ENCODE assay signal across 33 mouse cellular contexts in the genomic region with DNA sequence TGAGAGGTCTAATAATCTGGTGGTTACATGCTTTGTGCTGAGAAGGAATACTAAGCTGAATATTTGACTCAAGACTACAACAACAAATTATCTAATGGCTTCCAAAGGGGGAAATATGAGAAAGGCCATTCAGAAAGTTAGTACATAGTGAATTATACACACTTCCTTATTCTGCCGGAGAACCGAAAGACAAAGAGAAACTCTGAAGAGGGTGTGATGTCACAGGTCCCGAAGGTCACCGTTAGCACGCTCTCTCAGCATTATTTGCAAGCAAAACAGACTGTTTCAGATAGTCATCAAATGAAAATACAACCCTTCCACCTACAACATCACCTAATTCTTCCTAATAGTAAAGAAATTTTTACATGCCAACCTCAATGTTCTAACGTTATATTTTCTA. TPM values are rescaled to one million over a fixed set of nuclear protein-coding genes. Genes with fewer than 3 reads are reported as not detected.
DNase-seq lines count a peak whose midpoint lies in the region; ATAC-seq and TF ChIP-seq lines count a peak whose summit lies in the region.
"Had no signal": no experiment of that assay in that cellular context is flagged by ENCODE, and none has a peak within 500 bp of the region (broad histone marks: within the 10 kb centered on the region; RNA-seq: fewer than 3 reads in every experiment).

No protein-coding gene starts in this region.

- peak overlapping the region; percentile 7 for H3K4me3 ChIP-seq in bone marrow, adult 2 months (replicated peaks; ENCODE audit: control insufficient read depth, low read depth, low read length)
- no peak overlapping the region for H3K4me3 ChIP-seq in hindbrain, embryonic 14.5 days (replicated peaks; ENCODE audit: low read length)
- no peak overlapping the region for H3K4me3 ChIP-seq in limb, embryonic 10.5 days
- H3K4me3 ChIP-seq: embryonic facial prominence, embryonic 13.5 days; erythroblast, embryonic 14.5 days; forebrain, embryonic 13.5 days; heart, embryonic 12.5 days; hindbrain, embryonic 12.5 days; left cerebral cortex, adult 2 months; limb, embryonic 15.5 days; midbrain, embryonic 15.5 days; myocyte; neural tube, embryonic 13.5 days had no signal

- no peaks in the 10 kb centered on the region for H3K36me3 ChIP-seq in hindbrain, embryonic 14.5 days (replicated peaks; ENCODE audit: control insufficient read depth, insufficient read depth)
- no peaks in the 10 kb centered on the region for H3K36me3 ChIP-seq in limb, embryonic 10.5 days
- H3K36me3 ChIP-seq: embryonic facial prominence, embryonic 13.5 days; heart, embryonic 12.5 days; hindbrain, embryonic 12.5 days; limb, embryonic 15.5 days; midbrain, embryonic 15.5 days; neural tube, embryonic 13.5 days had no signal

- DNase-seq in spleen, postnatal 36 days (ENCODE audit: low spot score in 2 of 2), result peak; percentile 13 to 31
- DNase-seq in spleen, postnatal 14 days (ENCODE audit: low spot score in 2 of 2), result no peak
- no peak for DNase-seq in hindbrain, embryonic 14.5 days (ENCODE audit: low spot score)
- no peak for DNase-seq in urinary bladder, postnatal 10 days (ENCODE audit: low spot score)
- DNase-seq in limb, embryonic 10.5 days (ENCODE audit: low spot score), result no peak
- DNase-seq: adrenal gland, postnatal 14 days; cerebellum, adult 9-11 months; heart, postnatal 10 days; kidney, adult 2 months; right cerebral cortex, postnatal 4 days had no signal

- WGBS in bone marrow, adult 2 months, result 11% methylated on average over 6 of the region's 6 CpGs
- WGBS in hindbrain, embryonic 14.5 days, result 68% methylated on average over 6 of the region's 6 CpGs
- WGBS in limb, embryonic 10.5 days, result 63% methylated on average over 6 of the region's 6 CpGs

- H3K9me3 ChIP-seq in hindbrain, embryonic 14.5 days (ENCODE audit: control insufficient read depth, low read length), result no peaks in the 10 kb centered on the region
- H3K9me3 ChIP-seq in limb, embryonic 10.5 days (replicated peaks), result no peaks in the 10 kb centered on the region
- H3K9me3 ChIP-seq: embryonic facial prominence, embryonic 13.5 days; forebrain, embryonic 13.5 days; heart, embryonic 12.5 days; hindbrain, embryonic 12.5 days; limb, embryonic 15.5 days; midbrain, embryonic 15.5 days; neural tube, embryonic 13.5 days had no signal

- peak; percentile 94 for ATAC-seq in megakaryocyte, adult 5-6 weeks (ENCODE audit: poor library complexity, severe bottlenecking)
- ATAC-seq in hindbrain, embryonic 14.5 days (ENCODE audit: low FRiP score), result no peak
- ATAC-seq: forebrain, embryonic 13.5 days; midbrain, embryonic 15.5 days had no signal

- no peak for TF ChIP-seq POLR2A in bone marrow, adult 2 months (IDR thresholded peaks at IDR 0.05; ENCODE audit: borderline replicate concordance, control insufficient read depth, low read depth, low read length)

- H3K4me2 ChIP-seq in hindbrain, embryonic 14.5 days (replicated peaks), result no peak overlapping the region
- H3K4me2 ChIP-seq: embryonic facial prominence, embryonic 13.5 days; forebrain, embryonic 13.5 days; heart, embryonic 12.5 days; hindbrain, embryonic 12.5 days; limb, embryonic 15.5 days; midbrain, embryonic 15.5 days; neural tube, embryonic 13.5 days had no signal

- H3K4me1 ChIP-seq in bone marrow, adult 2 months (ENCODE audit: control insufficient read depth, insufficient read depth, low read length), result no peaks in the 10 kb centered on the region
- no peaks in the 10 kb centered on the region for H3K4me1 ChIP-seq in hindbrain, embryonic 14.5 days (replicated peaks; ENCODE audit: control insufficient read depth, insufficient read depth, low read length)
- H3K4me1 ChIP-seq in limb, embryonic 10.5 days, result peaks cover 21% of the 10 kb centered on the region
- H3K4me1 ChIP-seq: embryonic facial prominence, embryonic 13.5 days; heart, embryonic 12.5 days; hindbrain, embryonic 12.5 days; limb, embryonic 15.5 days; midbrain, embryonic 15.5 days; neural tube, embryonic 13.5 days had no signal

- peaks cover 11% of the 10 kb centered on the region for H3K27me3 ChIP-seq in hindbrain, embryonic 14.5 days (ENCODE audit: control insufficient read depth, insufficient read depth, low read length)
- peaks cover 71% of the 10 kb centered on the region for H3K27me3 ChIP-seq in limb, embryonic 10.5 days (ENCODE audit: low read depth, poor library complexity, severe bottlenecking)
- H3K27me3 ChIP-seq: midbrain, embryonic 15.5 days had no signal

- no peak overlapping the region for H3K27ac ChIP-seq in bone marrow, adult 2 months (ENCODE audit: control insufficient read depth, insufficient read depth, low read depth, low read length, poor library complexity)
- no peak overlapping the region for H3K27ac ChIP-seq in hindbrain, embryonic 14.5 days
- H3K27ac ChIP-seq in limb, embryonic 10.5 days, result no peak overlapping the region
- H3K27ac ChIP-seq: embryonic facial prominence, embryonic 13.5 days; forebrain, embryonic 13.5 days; hindbrain, embryonic 12.5 days; kidney, postnatal 0 days; left cerebral cortex, adult 2 months; limb, embryonic 15.5 days; midbrain, embryonic 15.5 days; neural tube, embryonic 13.5 days; stomach, postnatal 0 days had no signal

- no peak overlapping the region for H3K9ac ChIP-seq in hindbrain, embryonic 14.5 days
- H3K9ac ChIP-seq: embryonic facial prominence, embryonic 13.5 days; forebrain, embryonic 13.5 days; heart, embryonic 12.5 days; hindbrain, embryonic 12.5 days; limb, embryonic 15.5 days; midbrain, embryonic 15.5 days; neural tube, embryonic 13.5 days had no signal

- no peak for TF ChIP-seq CTCF in bone marrow, adult 2 months (IDR thresholded peaks at IDR 0.05; ENCODE audit: control insufficient read depth, insufficient read depth, low read length)

RNA-seq across cellular contexts. Expression of a gene that starts 25.5 kb away (rescaled TPM):
- polyA plus RNA-seq in bone marrow, adult 2 months (2011; ENCODE audit: insufficient read depth, insufficient read length, low replicate concordance, missing spikeins), result not detected in 2 replicates
- not detected in 2 replicates for total RNA-seq in megakaryocyte, adult 5-6 weeks (2015)
- not detected in 2 replicates for total RNA-seq in megakaryocyte, adult 5-6 weeks (2017)
- not detected in 2 replicates for polyA plus RNA-seq in hindbrain, embryonic 14.5 days (2014; fragmentation: Nextera tagmentation; extraction: Ambion mirVana)
- 0.11 and 0.50 TPM in 2 replicates for polyA plus RNA-seq in limb, embryonic 10.5 days (2016; fragmentation: Nextera tagmentation; extraction: Ambion mirVana)
- total RNA-seq: adrenal gland, postnatal 14 days; gastrocnemius, adult 8-10 months; heart, adult 18-20 months; heart, postnatal 10 days; layer of hippocampus, postnatal 10 days; left cerebral cortex, adult 2 months; left cerebral cortex, postnatal 36 days had no signal
- polyA plus RNA-seq: brain, embryonic 14.5 days; erythroblast, embryonic 14.5 days; forebrain, embryonic 13.5 days; frontal cortex, adult 2 months; kidney, adult 2 months; kidney, postnatal 0 days; liver, embryonic 16.5 days; lung, embryonic 16.5 days; midbrain, embryonic 15.5 days; thymus, postnatal 0 days had no signal

RNA-seq across cellular contexts. Expression of a gene that starts 30.9 kb away (rescaled TPM):
- 16.0 and 29.6 TPM in 2 replicates for polyA plus RNA-seq in bone marrow, adult 2 months (2011; ENCODE audit: insufficient read depth, insufficient read length, low replicate concordance, missing spikeins)
- 37.6 and 38.7 TPM in 2 replicates for total RNA-seq in megakaryocyte, adult 5-6 weeks (2015)
- total RNA-seq in megakaryocyte, adult 5-6 weeks (2017), result 23.7 and 30.2 TPM in 2 replicates
- polyA plus RNA-seq in hindbrain, embryonic 14.5 days (2014; fragmentation: Nextera tagmentation; extraction: Ambion mirVana), result 64.2 and 70.1 TPM in 2 replicates
- 54.3 and 63.2 TPM in 2 replicates for polyA plus RNA-seq in limb, embryonic 10.5 days (2016; fragmentation: Nextera tagmentation; extraction: Ambion mirVana)

Comparison
In these comparisons a context has a peak if more than half of its experiments do, and no peak if none do; other contexts are left out.
1. DNase-seq: peak in spleen, postnatal 36 days (2 of 2); none in spleen, postnatal 14 days (0 of 2), hindbrain, embryonic 14.5 days (single experiment), urinary bladder, postnatal 10 days (single experiment) and limb, embryonic 10.5 days (single experiment).